Mouse (Mus musculus): ENCODE measurements at regions not wholly inside any gene's neighbourhood (a gene's known extent, or its start where the extent isn't known, plus 50 kb on each side); places are given as distances from the start of the nearest gene placed in this dataset.

DNA sequence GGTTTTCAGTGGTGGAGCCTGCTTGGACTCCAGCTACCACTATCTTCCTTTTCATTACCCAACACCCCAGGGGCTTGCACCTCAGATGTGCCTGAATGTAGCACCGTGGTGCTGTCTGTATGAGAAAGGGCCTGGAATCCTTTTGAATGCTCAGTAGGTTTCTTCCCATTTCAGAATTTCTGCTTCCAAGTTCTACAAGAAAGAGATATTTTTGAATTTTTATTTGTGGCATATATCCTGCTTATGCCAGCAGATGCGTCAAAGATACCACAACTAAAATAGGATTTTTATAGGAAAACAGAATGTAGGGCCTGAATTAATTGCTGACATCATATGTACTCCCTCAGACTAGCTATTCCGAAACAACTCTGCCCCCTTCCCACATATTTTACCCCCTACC, 2286.9 kb upstream of the Gm7489 start:
- TF ChIP-seq CTCF (IDR thresholded peaks at IDR 0.05 in 2 of 3, conservative IDR thresholded peaks at IDR 0.05 in 1 of 3; ENCODE audit: control insufficient read depth in 1 of 3, insufficient read depth in 1 of 3, low read depth in 2 of 3, low read length in 3 of 3, poor library complexity in 1 of 3, severe bottlenecking in 1 of 3): no peak
- TF ChIP-seq CHD2 (IDR thresholded peaks at IDR 0.05; ENCODE audit: low read length): no peak
- TF ChIP-seq SMC3 (IDR thresholded peaks at IDR 0.05; ENCODE audit: low read depth, low read length): no peak
- no peak for TF ChIP-seq MAX (IDR thresholded peaks at IDR 0.05; ENCODE audit: low read length)
- TF ChIP-seq ETS1 (IDR thresholded peaks at IDR 0.05; ENCODE audit: low read depth, low read length): no peak
- no peak for TF ChIP-seq POLR2A (IDR thresholded peaks at IDR 0.05; ENCODE audit: control insufficient read depth in 1 of 2, insufficient read depth in 1 of 2, low read depth in 1 of 2, low read length in 2 of 2, poor library complexity in 1 of 2)
- no peak for TF ChIP-seq JUND (IDR thresholded peaks at IDR 0.05; ENCODE audit: low read depth, low read length)
- TF ChIP-seq MAFK (IDR thresholded peaks at IDR 0.05; ENCODE audit: borderline replicate concordance, low read depth, low read length): no peak
- no peak for TF ChIP-seq ZNF384 (IDR thresholded peaks at IDR 0.05; ENCODE audit: low read depth, low read length)
